Mouse (Mus musculus): ENCODE measurements around the gene Atg5.

The Atg5 gene

DNA sequence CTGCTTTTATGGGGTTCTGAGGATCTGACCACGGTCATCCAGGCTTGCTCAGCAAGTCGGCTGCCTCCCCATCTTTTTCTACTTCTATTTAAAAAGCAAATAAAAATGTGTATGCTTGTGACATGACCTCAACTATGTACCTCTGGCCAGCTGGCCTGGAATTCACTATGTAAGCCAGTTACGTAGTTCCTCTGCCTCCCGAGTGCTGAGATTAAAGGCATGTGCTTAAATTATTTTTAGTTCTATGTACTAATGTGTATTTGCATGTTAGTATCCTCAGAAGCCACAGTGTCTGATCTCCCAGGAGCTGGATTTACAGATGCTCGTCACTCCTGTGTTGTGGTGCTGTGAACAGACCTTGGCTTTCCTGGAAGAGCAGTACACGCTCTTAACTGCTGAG lies 41.1 kb downstream of the Atg5 start:
- in situ Hi-C loops (cut with MboI), result no loop called here

DNA sequence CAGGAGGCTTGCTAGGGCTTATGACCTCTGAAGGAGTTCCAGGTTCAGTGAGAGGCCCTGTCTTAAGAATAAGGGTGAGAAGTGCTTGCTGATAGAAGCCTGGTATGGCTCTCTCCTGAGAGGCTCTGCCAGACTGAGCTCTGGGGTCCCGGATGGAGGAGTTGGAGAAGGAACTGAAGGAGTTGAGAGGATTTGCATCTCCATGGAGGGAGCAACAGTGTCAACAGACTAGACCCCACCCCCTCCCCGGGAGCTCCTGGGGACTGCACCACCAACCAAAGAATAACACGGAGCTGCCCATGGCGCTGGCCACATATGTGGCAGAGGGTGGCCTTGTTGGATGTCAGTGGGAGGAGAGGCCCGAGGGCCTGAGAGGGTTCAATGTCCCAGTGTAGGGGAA lies 47.1 kb downstream of the Atg5 start:
- in situ Hi-C loops (cut with MboI), result no loop called here

DNA sequence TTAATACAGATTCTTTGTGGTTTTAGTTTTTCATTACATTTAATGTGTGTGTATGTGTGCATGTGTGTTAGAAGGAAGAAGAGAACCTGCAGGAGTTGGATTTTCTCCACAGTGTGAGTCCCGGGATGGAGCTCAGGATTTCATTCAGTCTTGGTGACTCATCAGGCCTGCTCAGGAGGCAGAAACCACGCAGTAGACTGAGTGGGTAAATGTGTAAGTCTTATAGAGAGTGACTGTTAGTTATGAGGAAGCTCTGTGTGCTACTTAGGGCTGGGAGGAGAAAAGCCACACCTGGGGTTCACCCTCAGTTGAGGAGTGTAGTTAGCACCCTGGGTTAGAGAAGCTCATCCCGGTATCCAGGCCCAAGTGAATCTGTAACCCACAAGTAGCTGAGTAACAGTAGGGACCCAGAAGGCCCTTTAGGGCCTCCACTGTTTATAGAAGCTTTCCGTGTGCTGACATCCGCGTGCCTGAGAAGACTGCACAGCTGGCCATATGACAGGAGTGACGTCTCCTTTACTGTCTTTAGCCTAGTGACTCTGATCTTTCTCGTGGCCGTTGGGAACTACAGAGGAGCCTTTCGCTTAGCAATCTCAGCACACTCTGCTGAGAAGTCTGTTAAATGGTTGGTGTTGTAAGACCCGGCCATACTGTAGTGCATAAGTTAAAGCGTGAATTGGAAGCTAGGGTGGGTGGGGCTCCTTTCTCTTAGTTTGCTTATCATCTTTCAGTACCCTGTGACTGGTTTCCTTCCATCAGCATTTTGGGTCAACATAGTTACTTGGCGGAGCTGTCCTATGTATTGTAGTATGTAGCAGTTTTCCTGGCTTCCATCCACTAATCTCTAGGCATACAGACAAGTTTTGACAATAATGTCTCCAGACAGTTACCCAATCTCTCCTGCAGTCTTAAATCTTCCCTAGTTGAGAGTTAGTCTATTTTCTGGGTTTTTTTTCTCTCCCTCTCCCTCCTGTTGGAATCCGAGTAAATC lies 48.4 kb downstream of the Atg5 start:
- in situ Hi-C loops (cut with MboI), result no loop called here

DNA sequence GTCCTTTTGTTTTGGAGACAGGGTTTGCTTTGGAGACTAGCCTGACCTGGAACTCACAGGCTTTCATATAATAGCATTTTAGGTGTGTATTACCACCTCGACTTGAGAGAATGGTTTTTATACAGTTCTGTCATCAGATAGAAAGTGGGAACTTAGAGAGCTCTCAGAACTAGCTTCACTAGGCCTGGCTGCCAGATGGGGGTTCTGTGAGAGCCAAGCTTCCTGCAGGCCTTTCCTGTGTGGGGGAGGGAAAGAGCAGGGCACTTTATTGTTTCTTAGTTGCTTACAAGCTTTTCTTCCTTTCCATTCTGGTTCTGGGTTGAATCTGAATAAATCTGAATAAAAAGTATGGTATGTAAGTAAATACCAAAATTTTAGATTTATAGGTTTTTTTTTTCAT lies 54.0 kb downstream of the Atg5 start:
- in situ Hi-C loops (cut with MboI), result no loop called here

DNA sequence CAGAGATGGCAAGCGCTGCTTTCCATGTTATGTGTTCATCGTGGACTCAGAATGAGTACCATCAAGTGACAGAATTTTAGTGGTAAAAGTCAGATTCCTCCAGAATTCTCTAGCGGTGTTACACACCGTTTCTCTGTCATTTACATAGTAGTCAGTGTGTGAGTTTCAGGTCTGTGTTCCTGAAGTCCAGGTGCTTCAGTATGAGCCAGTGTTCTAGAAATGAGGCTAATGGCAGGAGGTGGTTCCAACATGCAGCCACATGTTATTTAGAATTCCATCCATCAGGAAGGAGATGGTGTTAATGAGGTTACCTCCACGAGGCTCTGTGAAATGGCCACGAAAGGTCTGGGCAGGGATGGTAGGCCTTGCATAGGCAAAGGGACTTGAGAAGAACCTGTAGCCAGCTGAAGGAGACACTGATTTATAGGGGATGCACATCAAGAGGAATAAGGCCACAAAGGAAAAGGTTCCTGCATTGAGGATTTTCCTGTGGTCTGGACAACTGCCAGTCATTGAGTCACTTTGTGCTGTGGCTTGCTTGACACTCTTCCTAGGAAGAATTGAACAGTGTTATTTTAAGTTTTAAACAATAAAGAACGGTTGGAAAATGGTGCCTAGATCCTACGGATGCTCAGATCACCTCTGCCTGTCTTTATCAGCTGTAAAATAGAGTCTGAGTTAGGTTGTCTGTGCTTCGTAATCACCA lies 55.1 kb downstream of the Atg5 start:
- in situ Hi-C loops (cut with MboI), result no loop called here

DNA sequence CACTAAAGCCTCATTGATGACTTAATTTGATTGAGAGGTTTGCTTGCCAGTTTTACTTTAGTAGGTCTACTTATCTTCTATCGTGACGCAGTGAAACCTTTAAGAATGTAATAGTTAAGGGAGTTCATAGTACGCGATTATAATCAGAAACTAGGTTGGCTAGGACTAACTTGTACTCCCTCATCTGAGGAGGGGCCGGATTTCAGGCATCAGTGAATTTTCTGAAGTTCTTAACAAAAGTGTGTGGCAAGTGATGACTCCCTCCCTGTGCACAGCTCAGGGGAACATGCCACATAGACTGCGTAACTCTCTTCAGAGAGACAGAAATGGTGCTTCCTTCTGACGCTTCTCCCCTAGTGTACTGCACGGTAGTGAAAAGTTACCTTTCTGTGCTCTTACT lies 55.7 kb downstream of the Atg5 start:
- in situ Hi-C loops (cut with MboI), result no loop called here

DNA sequence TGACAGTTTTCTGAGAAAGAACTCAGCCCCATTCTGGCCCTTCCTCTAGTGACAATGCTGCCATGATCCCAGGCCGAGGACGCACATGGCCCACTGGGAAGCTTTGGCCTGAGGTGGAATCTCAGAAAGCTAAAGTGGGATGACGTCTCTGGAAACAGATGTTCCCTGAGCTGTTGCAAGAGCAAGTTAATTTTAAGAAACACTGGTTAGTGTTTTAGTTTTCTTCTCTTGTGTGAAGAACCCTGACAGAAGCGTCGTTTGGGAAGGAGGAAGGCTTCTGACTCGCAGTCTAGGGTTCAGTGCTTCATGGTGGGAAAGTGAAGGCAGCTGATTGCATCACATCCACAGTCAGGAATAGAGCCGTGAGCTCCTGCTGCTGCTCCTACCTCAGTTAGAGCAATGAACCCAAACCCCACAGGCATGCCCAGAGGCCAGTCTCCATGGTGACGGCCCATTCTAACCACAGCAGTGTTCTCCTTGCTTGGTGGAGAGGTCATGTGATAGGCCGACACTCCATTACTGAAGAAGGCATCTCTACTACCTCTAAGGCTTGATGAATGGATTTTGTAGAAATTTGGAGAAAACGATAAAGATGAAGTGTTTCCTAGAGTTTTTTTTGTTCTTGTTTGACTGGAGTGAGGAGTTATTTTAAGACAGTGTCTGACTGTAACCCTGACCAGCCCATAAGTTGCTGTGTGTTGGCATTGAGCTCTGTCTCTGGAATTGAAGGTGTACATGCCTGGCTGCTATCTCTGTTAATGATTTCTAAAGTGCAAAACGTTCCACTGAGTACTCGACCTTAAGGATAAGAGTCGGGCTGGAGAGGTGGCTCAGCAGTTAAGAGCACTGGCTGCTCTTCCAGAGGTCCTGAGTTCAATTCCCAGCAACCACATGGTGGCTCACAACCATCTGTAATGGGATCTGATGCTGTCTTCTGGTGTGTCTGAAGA lies 57.7 kb downstream of the Atg5 start:
- in situ Hi-C loops (cut with MboI), result no loop called here

DNA sequence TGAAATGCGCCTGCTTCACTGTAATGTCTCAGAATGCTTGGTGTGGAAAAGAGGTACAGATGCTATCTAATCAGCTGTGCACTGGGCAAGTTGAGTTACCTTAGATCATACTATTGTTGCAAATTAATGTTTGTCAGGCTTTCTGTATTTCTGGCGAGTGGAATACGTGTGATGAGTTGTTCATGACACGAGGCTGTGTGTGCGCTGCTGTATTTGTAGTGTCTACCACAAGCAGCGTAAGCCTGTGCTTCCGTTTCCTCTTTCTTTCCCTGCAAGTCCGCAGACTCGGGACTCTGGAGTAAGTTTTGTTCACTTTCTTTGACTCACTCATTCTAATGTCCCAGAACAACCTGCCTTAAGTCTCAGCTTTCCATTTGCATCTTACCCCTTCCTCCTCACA lies 58.9 kb downstream of the Atg5 start:
- in situ Hi-C loops (cut with MboI), result no loop called here

DNA sequence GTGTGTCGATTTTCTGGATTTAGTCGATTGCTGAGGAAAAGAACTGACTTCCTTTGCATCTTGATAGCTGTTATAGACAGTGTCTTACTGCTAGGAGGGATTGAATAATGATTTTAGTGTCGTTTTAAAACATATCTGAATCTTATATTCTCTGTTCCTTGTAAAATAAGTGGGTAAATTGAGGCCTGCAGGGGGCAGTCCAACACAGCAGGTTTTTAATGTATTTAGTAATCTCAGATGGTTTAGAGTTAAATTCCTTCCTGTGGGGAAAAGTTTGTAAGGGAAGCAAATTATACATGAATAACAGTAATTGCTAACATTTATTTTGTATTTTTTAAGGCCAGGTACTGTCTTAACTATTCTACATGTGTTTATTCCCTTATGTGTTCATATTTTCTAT lies 60.2 kb downstream of the Atg5 start:
- in situ Hi-C loops (cut with MboI), result no loop called here

DNA sequence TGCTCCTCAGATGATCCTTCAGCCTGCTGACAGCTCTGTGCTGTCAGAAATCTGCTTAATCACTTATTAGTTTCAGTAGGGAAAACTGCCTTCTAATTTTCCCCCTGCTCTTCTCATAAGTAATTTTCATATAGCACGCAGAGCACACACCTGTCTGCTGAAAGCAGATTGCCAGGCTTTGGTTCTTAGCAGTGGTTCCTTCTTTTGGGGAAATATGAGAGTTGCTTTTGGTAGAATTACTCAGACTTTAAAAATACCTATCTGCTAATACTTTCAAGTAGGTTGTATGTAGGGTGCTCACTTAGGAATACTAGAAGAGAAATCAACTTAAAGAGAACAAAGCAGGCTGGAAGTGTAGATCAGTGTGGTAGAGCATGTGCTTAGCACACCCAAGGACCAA lies 62.6 kb downstream of the Atg5 start:
- in situ Hi-C loops (cut with MboI), result loop anchor here (10.0 kb wide), 2 partner anchors 424 to 674 kb away; no protein-coding TSS in a partner anchor

DNA sequence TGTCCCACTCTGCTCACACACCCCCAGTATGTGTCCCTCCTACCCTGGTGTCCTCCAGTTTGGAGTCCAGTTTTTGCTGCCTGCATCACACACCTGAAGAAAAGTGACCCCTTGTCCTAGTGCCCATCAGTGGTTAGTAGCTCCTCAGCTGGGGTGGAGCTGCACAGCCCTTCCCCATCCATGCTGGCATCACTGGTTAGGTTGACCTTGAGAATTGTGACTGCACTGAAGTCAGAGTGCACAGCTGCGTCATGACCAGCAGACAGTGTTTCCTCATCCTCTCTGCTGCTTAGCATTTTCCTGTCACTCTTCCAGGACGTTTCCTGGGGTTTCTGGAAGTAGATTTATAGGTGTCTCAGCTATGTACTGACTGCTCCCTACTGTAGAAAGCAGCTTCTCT lies 63.3 kb downstream of the Atg5 start:
- in situ Hi-C loops (cut with MboI), result loop anchor here (10.0 kb wide), 2 partner anchors 423 to 673 kb away; no protein-coding TSS in a partner anchor

DNA sequence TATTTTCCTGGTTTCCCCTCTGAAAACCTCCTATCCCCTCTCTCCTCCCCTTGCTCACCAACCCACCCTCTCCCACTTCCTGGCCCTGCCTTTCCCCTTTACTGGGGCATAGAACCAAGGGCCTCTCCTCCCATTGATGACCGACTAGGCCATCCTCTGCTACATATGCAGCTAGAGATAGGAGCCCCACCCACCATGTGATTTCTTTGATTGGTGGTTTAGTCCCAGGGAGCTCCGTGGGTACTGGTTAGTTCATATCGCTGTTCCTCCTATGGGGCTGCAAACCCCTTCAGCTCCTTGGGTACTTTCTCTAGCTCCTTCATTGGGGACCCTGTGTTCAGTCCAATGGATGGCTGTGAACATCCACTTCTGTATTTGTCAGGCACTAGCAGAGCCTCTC lies 64.5 kb downstream of the Atg5 start:
- in situ Hi-C loops (cut with MboI), result loop anchor here (10.0 kb wide), 2 partner anchors 422 to 672 kb away; no protein-coding TSS in a partner anchor

DNA sequence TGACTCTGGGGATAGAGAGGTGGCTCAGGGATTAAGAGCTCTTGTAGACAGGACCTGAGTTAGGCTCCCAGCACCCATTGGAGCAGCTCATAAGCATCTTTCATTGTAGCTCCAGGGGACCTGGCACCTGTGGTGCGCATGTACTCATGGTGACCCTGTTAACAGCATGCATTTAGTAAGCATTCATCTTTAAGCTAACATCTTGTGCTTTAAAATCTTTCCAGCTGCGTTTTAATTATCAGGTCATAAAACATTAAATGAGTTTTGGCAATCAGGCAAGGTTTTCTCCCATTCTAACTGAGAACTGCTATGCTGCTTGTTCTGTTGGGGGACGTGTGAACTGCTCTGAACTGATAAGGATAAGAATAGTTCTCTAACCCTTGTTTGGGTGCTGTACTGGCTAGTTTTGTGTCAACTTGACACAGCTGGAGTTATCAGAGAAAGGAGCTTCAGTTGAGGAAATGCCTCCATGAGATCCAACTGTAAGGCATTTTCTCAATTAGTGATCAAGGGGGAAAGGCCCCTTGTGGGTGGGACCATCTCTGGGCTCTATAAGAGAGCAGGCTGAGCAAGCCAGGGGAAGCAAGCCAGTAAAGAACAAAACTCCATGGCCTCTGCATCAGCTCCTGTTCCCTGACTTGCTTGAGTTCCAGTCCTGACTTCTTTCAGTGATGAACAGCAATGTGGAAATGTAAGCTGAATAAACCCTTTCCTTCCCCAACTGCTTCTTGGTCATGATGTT lies 68.7 kb downstream of the Atg5 start:
- in situ Hi-C loops (cut with MboI), result loop anchor here (10.0 kb wide), 2 partner anchors 418 to 668 kb away; no protein-coding TSS in a partner anchor

DNA sequence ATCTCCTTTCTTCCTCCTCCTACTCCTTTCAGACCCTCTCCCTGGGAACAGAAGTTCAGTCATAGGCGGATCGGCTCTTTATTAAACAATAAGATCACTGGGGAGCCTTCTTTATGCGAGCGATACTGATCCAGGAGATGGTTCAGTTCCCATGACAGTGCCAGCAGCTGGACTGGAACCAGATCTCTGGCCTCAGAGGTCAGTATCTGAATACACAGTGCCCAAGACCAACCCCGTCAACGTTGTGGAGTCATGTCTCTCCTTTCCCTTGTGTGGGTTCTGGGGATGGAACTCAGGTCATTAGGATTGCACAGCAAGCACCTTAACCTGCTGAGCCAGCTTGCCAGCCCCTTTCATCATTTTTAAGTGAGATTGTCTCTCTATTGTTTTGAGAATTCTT lies 70.4 kb downstream of the Atg5 start:
- in situ Hi-C loops (cut with MboI), result loop anchor here (10.0 kb wide), 2 partner anchors 416 to 666 kb away; no protein-coding TSS in a partner anchor

DNA sequence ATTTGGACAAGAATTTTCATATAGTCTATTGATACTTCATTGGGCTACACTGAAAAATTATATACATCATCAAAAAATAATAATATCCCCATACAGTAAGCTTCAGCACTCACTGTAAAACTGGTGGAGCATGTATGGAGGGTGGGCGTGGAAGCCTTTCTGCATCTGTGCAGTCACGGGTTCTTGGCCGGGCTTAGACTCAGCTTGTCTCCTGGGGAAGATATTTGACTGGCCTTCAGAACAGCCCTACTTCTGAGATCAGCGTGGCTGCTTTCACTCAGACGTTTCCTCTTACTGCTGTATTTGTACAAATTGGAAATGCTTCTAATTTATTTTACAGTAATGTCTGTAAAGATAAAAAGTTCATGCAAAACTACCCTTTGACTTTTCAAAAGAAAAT lies 71.2 kb downstream of the Atg5 start:
- in situ Hi-C loops (cut with MboI), result loop anchor here (10.0 kb wide), 2 partner anchors 415 to 665 kb away; no protein-coding TSS in a partner anchor

DNA sequence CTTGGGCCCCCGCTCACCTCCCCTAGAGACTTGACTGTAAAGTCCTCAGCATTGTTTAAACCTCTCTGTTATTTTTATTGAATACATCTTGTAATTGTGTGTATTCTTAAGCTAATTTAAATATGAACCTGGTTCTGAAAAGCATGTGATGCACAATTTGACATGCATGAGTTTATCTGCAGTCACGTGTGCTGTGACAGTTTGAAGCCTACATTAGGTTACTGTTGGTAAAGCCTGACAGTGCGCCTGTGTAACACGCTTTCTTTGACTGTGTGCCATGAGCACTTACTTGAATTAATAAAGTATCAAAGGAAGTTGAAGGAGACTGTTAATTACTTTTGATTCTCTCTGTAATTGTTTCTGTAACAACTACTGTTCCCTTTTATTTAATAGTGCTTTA lies 72.8 kb downstream of the Atg5 start:
- in situ Hi-C loops (cut with MboI), result no loop called here

DNA sequence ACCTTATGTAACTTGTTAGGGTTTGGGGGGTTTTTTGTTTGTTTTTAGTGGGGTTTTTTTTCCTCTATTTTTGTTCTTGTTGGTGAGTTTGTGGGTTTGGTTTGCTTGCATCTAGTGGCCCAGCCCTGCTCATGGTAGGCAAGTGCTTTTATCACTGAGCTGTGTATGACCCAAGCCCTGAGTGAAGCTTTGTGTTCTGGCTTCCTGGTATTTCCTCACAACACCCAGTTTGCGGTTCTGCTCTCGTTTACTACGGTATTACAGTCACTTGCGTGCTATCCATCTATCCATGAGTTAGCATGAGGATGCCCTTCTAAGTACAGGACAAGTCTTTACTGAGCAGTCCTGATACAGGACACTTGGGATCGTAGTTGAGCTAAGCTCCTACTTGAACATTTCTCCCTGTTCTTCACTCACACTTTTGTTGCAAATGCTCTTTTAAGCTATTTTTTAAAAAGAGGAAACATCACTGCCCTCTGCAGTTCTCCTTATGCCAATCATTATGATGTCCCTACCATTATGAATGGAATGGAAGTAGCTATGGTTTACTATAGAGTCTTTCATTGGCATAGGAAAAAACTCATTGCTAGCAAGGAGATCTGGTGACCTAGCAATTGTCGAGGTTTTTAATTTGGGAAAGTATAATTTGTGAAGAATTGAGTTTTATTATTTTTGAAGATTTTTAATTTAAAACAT lies 73.8 kb downstream of the Atg5 start:
- in situ Hi-C loops (cut with MboI), result no loop called here

DNA sequence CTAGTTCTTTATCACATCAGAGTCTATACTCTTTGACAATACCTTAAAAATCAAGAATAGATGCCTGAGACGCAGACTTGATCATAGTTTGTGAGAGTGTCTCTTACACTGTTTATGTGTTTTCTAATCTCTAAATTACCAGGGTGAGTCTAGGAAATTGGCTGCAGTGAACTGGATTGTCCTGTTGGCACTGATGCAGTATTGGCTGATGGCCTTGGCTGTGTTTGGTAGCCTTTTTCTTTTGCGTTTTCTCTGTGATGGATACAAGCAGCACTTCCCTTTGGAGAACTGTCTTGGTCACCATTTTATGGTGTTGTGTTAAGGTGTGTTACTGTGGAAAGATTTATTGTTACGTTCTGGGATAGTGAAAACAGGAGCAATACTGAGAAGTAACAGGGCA lies 75.2 kb downstream of the Atg5 start:
- in situ Hi-C loops (cut with MboI), result no loop called here

DNA sequence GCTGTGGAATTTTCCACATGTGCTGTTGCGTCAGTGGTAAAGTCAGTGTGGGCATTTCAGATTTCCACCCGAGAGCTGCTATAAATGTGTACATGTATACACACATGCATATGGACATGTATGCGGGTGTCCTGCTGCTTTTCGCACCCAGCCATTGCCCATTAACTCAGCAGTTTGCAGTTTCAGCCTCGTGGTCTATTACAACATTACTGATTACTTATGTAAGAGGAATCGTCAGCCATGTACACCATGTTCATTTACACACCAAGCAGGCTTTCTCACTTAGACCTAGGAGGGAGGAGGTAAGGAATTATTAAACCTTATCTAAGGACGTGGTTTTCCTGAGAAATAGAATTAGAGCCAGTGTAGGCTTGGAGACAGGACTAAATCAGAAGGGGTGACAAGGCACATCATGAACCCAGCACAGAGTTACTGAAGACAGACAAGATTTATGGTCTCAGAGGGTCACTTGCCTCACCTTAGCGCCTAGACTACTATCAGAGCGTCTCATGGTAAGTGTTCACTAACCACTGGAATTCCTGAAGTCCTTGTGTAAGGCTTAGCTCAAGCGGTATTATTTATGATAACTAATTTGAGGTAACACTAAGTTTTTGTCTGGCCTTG lies 79.5 kb downstream of the Atg5 start:
- in situ Hi-C loops (cut with MboI), result no loop called here

Measured in mature B cell (primary cell).